Mouse (Mus musculus) cerebellum, postnatal 10 days (tissue): Measurements from ENCODE around the gene Atg3.

ENCODE experiments used
- DNase-seq, 2 experiments: peaks; one replicate each; pipeline ENCODE4 v3.0.0; 2021; ENCODE audit warnings: mixed read lengths in 2 of 2

Gene Atg3

GRCm38 (mm10) chr16:45204859-45205670, 46.5 kb downstream of the Atg3 start:
- DNase-seq, result peak; percentile 25 to 34

GRCm38 (mm10) chr16:45222016-45222415, 63.4 kb downstream of the Atg3 start:
- no peak for DNase-seq

- DNase-seq, result no peak
Measured at GRCm38 (mm10) chr16:45222771-45223170, 64.2 kb downstream of the Atg3 start.

GRCm38 (mm10) chr16:45223648-45224388, 65.2 kb downstream of the Atg3 start, which contains the start of gene Btla:
Gene Btla, plus strand, starts transcription at chr16:45224315.
- DNase-seq, result no peak

- no peak for DNase-seq
Measured at GRCm38 (mm10) chr16:45224431-45225008, 65.9 kb downstream of the Atg3 start.

GRCm38 (mm10) chr16:45227002-45227401, 68.4 kb downstream of the Atg3 start:
- DNase-seq, result no peak

- no peak for DNase-seq
Measured at GRCm38 (mm10) chr16:45231296-45231695, 72.7 kb downstream of the Atg3 start.

GRCm38 (mm10) chr16:45233007-45233406, 74.4 kb downstream of the Atg3 start:
- DNase-seq, result no peak
